Mouse (Mus musculus) embryo, embryonic 11.5 days (tissue): ENCODE results near the gene Lemd2.
A peak's percentile ranks its signal among the peaks of the same experiment; 100 is the strongest.

ENCODE experiments used
- DNase-seq: peaks from one replicate; pipeline ENCODE4 v3.0.0-alpha.2; 2012; ENCODE audit warnings: low read depth, low spot score

Lemd2 gene

GRCm38 (mm10) chr17:27159169-27159568 lies 45.1 kb downstream of the Lemd2 start:
- DNase-seq, result no peak

- no peak for DNase-seq
Observed at GRCm38 (mm10) chr17:27158439-27158838, 45.8 kb downstream of the Lemd2 start.

GRCm38 (mm10) chr17:27155752-27156151 lies 48.5 kb downstream of the Lemd2 start:
- DNase-seq, result no peak

GRCm38 (mm10) chr17:27154881-27155280 lies 49.4 kb downstream of the Lemd2 start:
- DNase-seq, result no peak

GRCm38 (mm10) chr17:27154256-27154655 lies 50.0 kb downstream of the Lemd2 start:
- DNase-seq, result no peak

- DNase-seq, result no peak
Observed at GRCm38 (mm10) chr17:27153773-27154193, 50.5 kb downstream of the Lemd2 start.

GRCm38 (mm10) chr17:27152976-27153723 lies 51.1 kb downstream of the Lemd2 start:
- DNase-seq, result no peak

GRCm38 (mm10) chr17:27151411-27151810 lies 52.9 kb downstream of the Lemd2 start:
- DNase-seq, result no peak

- DNase-seq, result no peak
Observed at GRCm38 (mm10) chr17:27150871-27151270, 53.4 kb downstream of the Lemd2 start.

- peak; percentile 49 for DNase-seq
Observed at GRCm38 (mm10) chr17:27146323-27146923, 57.8 kb downstream of the Lemd2 start.

- no peak for DNase-seq
Observed at GRCm38 (mm10) chr17:27144152-27144551, 60.1 kb downstream of the Lemd2 start.

- DNase-seq, result no peak
Observed at GRCm38 (mm10) chr17:27141971-27142450, 62.3 kb downstream of the Lemd2 start.

- DNase-seq, result no peak
Observed at GRCm38 (mm10) chr17:27140262-27140661, 64.0 kb downstream of the Lemd2 start.
